Mouse (Mus musculus): ENCODE measurements around the gene Mau2. TPM values are rescaled to one million over a fixed set of nuclear protein-coding genes. Genes with fewer than 3 reads are reported as not detected.
"Not testable (repeated sequence)": the region's sequence is repeated elsewhere in the genome, so short reads cannot be mapped to it uniquely, and the experiment has no call there.

Gene Mau2
- polyA plus RNA-seq, 1 experiment from 2014 or later: 63.9 TPM

GRCm38 (mm10) chr8:70010796-70011195 lies 31.7 kb downstream of the Mau2 start:
- not testable (repeated sequence) for DNase-seq (ENCODE audit: low spot score); H3K4me3 ChIP-seq; H3K4me1 ChIP-seq; H3K27me3 ChIP-seq (replicated peaks; ENCODE audit: low read depth, poor library complexity, severe bottlenecking); H3K9me3 ChIP-seq; H3K27ac ChIP-seq (replicated peaks); H3K36me3 ChIP-seq (replicated peaks)
- 89% methylated on average over 14 of the region's 14 CpGs for whole genome bisulfite sequencing

- H3K27ac ChIP-seq (replicated peaks): no peak overlapping the region
- DNase-seq (ENCODE audit: low spot score): no peak
- H3K4me3 ChIP-seq: no peak overlapping the region
- WGBS: 43% methylated on average over 2 of the region's 2 CpGs
- no peaks in the 10 kb centered on the region for H3K9me3 ChIP-seq
- peaks cover 14% of the 10 kb centered on the region for H3K4me1 ChIP-seq
- no peaks in the 10 kb centered on the region for H3K36me3 ChIP-seq (replicated peaks)
- H3K27me3 ChIP-seq (replicated peaks; ENCODE audit: low read depth, poor library complexity, severe bottlenecking): no peaks in the 10 kb centered on the region
Observed at GRCm38 (mm10) chr8:70005178-70005577, 37.4 kb downstream of the Mau2 start.

GRCm38 (mm10) chr8:70004345-70004744 lies 38.2 kb downstream of the Mau2 start:
- Histone ChIP-seq H3K9me3 (no peaks in the 10 kb centered on the region), H3K4me3 (no peak overlapping the region), H3K27ac (replicated peaks) (no peak overlapping the region), H3K4me1 (peaks cover 14% of the 10 kb centered on the region), H3K27me3 (replicated peaks; ENCODE audit: low read depth, poor library complexity, severe bottlenecking) (no peaks in the 10 kb centered on the region), H3K36me3 (replicated peaks) (no peaks in the 10 kb centered on the region)
- no peak for DNase-seq (ENCODE audit: low spot score)

- H3K4me3 ChIP-seq: no peak overlapping the region
- peaks cover 14% of the 10 kb centered on the region for H3K4me1 ChIP-seq
- no peaks in the 10 kb centered on the region for H3K27me3 ChIP-seq (replicated peaks; ENCODE audit: low read depth, poor library complexity, severe bottlenecking)
- DNase-seq (ENCODE audit: low spot score): no peak
- H3K27ac ChIP-seq (replicated peaks): no peak overlapping the region
- H3K36me3 ChIP-seq (replicated peaks): no peaks in the 10 kb centered on the region
- H3K9me3 ChIP-seq: no peaks in the 10 kb centered on the region
- 60% methylated on average over 4 of the region's 4 CpGs for WGBS
Observed at GRCm38 (mm10) chr8:70003204-70003657, 39.3 kb downstream of the Mau2 start.

GRCm38 (mm10) chr8:70001892-70002191 lies 40.7 kb downstream of the Mau2 start:
- DNase-seq (ENCODE audit: low spot score); H3K9me3 ChIP-seq; H3K36me3 ChIP-seq (replicated peaks); H3K27me3 ChIP-seq (replicated peaks; ENCODE audit: low read depth, poor library complexity, severe bottlenecking): not testable (repeated sequence)
- WGBS: 46% methylated on average over 7 of the region's 7 CpGs
- peaks cover 18% of the 10 kb centered on the region for H3K4me1 ChIP-seq
- peak overlapping the region; percentile 65 for H3K27ac ChIP-seq (replicated peaks)
- peak overlapping the region; percentile 45 for H3K4me3 ChIP-seq

- H3K27ac ChIP-seq (replicated peaks): peak overlapping the region; percentile 65
- peak; percentile 71 for DNase-seq (ENCODE audit: low spot score)
- no peaks in the 10 kb centered on the region for H3K36me3 ChIP-seq (replicated peaks)
- H3K27me3 ChIP-seq (replicated peaks; ENCODE audit: low read depth, poor library complexity, severe bottlenecking): no peaks in the 10 kb centered on the region
- WGBS: 2% methylated on average over 16 of the region's 16 CpGs
- peak overlapping the region; percentile 45 for H3K4me3 ChIP-seq
- H3K4me1 ChIP-seq: peaks cover 22% of the 10 kb centered on the region
- no peaks in the 10 kb centered on the region for H3K9me3 ChIP-seq
Observed at GRCm38 (mm10) chr8:70001176-70001891, 41.2 kb downstream of the Mau2 start.

- Histone ChIP-seq H3K4me1 (peaks cover 25% of the 10 kb centered on the region), H3K4me3 (no peak overlapping the region), H3K9me3 (no peaks in the 10 kb centered on the region), H3K27ac (replicated peaks) (no peak overlapping the region), H3K27me3 (replicated peaks; ENCODE audit: low read depth, poor library complexity, severe bottlenecking) (no peaks in the 10 kb centered on the region), H3K36me3 (replicated peaks) (no peaks in the 10 kb centered on the region)
- DNase-seq (ENCODE audit: low spot score): no peak
- WGBS: 86% methylated on average over 2 of the region's 2 CpGs
Observed at GRCm38 (mm10) chr8:70000226-70000625, 42.3 kb downstream of the Mau2 start.

- no peak overlapping the region for H3K4me3 ChIP-seq
- no peaks in the 10 kb centered on the region for H3K27me3 ChIP-seq (replicated peaks; ENCODE audit: low read depth, poor library complexity, severe bottlenecking)
- no peaks in the 10 kb centered on the region for H3K9me3 ChIP-seq
- H3K27ac ChIP-seq (replicated peaks): no peak overlapping the region
- WGBS: 94% methylated on average over 4 of the region's 4 CpGs
- peaks cover 29% of the 10 kb centered on the region for H3K4me1 ChIP-seq
- no peak for DNase-seq (ENCODE audit: low spot score)
- no peaks in the 10 kb centered on the region for H3K36me3 ChIP-seq (replicated peaks)
Observed at GRCm38 (mm10) chr8:69999236-69999635, 43.3 kb downstream of the Mau2 start.

GRCm38 (mm10) chr8:69998706-69999105 lies 43.8 kb downstream of the Mau2 start:
- H3K27ac ChIP-seq (replicated peaks): no peak overlapping the region
- no peak for DNase-seq (ENCODE audit: low spot score)
- 88% methylated on average over 3 of the region's 3 CpGs for WGBS
- no peaks in the 10 kb centered on the region for H3K36me3 ChIP-seq (replicated peaks)
- H3K4me1 ChIP-seq: peaks cover 32% of the 10 kb centered on the region
- H3K9me3 ChIP-seq: no peaks in the 10 kb centered on the region
- H3K4me3 ChIP-seq: no peak overlapping the region
- H3K27me3 ChIP-seq (replicated peaks; ENCODE audit: low read depth, poor library complexity, severe bottlenecking): no peaks in the 10 kb centered on the region

GRCm38 (mm10) chr8:69996589-69997285 lies 45.8 kb downstream of the Mau2 start:
- Histone ChIP-seq H3K27me3 (replicated peaks; ENCODE audit: low read depth, poor library complexity, severe bottlenecking) (no peaks in the 10 kb centered on the region), H3K27ac (replicated peaks) (peak overlapping the region; percentile 93), H3K36me3 (replicated peaks) (peaks cover 17% of the 10 kb centered on the region), H3K4me1 (peaks cover 32% of the 10 kb centered on the region), H3K4me3 (peak overlapping the region; percentile 93), H3K9me3 (no peaks in the 10 kb centered on the region)
- 4% methylated on average over 35 of the region's 35 CpGs for WGBS
- DNase-seq (ENCODE audit: low spot score): no peak

- H3K4me3 ChIP-seq: peak within 1 kb of the TSS; percentile 93
- H3K9me3 ChIP-seq: no peaks in the 10 kb centered on the region
- H3K27me3 ChIP-seq (replicated peaks; ENCODE audit: low read depth, poor library complexity, severe bottlenecking): no peaks in the 10 kb centered on the region
- peak within 1 kb of the TSS; percentile 93 for H3K27ac ChIP-seq (replicated peaks)
- peaks cover 24% of the 10 kb centered on the region for H3K4me1 ChIP-seq
- peaks cover 23% of the 10 kb centered on the region for H3K36me3 ChIP-seq (replicated peaks)
- DNase-seq (ENCODE audit: low spot score): peak; percentile 100
- under 1% methylated on average over 87 of the region's 87 CpGs for WGBS
Observed at GRCm38 (mm10) chr8:69995776-69996588, 46.6 kb downstream of the Mau2 start, which contains the start of gene Gatad2a. Gatad2a (minus strand) TSS chr8:69996384.

- peak overlapping the region; percentile 93 for H3K27ac ChIP-seq (replicated peaks)
- H3K4me1 ChIP-seq: peaks cover 22% of the 10 kb centered on the region
- DNase-seq (ENCODE audit: low spot score): no peak
- under 1% methylated on average over 7 of the region's 7 CpGs for WGBS
- no peaks in the 10 kb centered on the region for H3K27me3 ChIP-seq (replicated peaks; ENCODE audit: low read depth, poor library complexity, severe bottlenecking)
- H3K36me3 ChIP-seq (replicated peaks): peaks cover 25% of the 10 kb centered on the region
- no peaks in the 10 kb centered on the region for H3K9me3 ChIP-seq
- peak overlapping the region; percentile 93 for H3K4me3 ChIP-seq
Observed at GRCm38 (mm10) chr8:69995422-69995775, 47.1 kb downstream of the Mau2 start.
